ENCODE assay signal across 8 mouse cellular contexts in the genomic region with DNA sequence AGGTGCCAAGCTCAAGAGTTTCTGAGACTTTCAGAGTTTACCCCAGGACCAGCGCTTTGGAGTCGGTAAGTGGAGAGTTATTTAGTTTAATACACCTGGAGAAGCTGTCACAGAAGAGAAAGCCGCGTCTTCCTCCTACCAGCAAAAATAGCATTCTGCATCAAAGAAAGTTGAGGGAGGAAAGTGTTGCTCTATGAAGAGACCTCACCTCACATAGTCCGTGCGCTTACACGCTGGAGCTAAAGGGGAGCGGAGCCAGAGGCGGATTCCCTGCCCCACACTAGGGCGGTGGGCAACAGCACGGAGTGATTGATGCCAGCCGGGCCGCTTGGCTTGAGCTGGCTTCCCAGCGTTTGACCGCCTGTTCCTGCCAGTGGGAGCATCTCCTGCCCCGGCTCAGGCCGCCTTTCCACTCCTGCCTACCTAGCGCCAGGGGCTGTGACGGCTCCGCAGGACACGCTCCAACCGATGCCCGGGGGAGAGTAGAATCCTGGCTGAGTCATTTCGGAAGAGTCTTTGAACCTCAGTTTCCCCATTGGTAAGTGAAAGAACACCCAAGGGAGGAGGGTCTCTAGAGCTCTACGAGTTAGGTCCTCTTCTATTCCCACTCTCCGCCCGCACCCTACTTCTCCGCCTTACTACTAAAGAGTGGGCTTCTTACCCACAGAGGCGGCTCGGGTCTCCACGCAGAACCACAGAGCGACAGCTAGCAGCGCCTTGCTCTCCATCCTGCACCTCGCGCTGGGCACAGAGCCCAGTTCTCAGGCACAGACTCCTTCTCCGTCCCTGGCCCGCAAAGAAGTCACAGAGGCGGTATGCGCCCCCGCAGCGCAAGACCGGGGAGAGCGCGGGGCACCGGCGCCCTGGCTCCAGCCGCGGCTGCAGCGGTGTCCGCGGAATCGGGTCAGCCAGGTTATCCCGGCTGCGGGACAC. TPM values are rescaled to one million over a fixed set of nuclear protein-coding genes. Genes with fewer than 3 reads are reported as not detected.
A peak's percentile ranks its signal among the peaks of the same experiment; 100 is the strongest.
DNase-seq lines count a peak whose midpoint lies in the region; ATAC-seq and TF ChIP-seq lines count a peak whose summit lies in the region.

No protein-coding gene starts in this region.

- H3K27me3 ChIP-seq in cerebellum, adult 2 months (ENCODE audit: control insufficient read depth, insufficient read depth, low read length), result no peaks in the 10 kb centered on the region; the same call in 1 of the 2 replicates
- H3K27me3 ChIP-seq in heart, postnatal 0 days (ENCODE audit: control insufficient read depth, insufficient read depth, low read length), result peaks cover 9% of the 10 kb centered on the region
- peaks cover 70% of the 10 kb centered on the region for H3K27me3 ChIP-seq in limb, embryonic 13.5 days
- peaks cover 31% of the 10 kb centered on the region for H3K27me3 ChIP-seq in midbrain, postnatal 0 days (ENCODE audit: insufficient read depth, low read length)

- TF ChIP-seq POLR2A in cerebellum, adult 2 months (IDR thresholded peaks at IDR 0.05; ENCODE audit: borderline replicate concordance, insufficient read depth, low read length), result no peak

- peak; percentile 54 for ATAC-seq in heart, postnatal 0 days (ENCODE audit: insufficient read depth, low read depth)
- peak; percentile 80 for ATAC-seq in limb, embryonic 13.5 days (ENCODE audit: low FRiP score, low read depth)
- peak; percentile 72 for ATAC-seq in midbrain, postnatal 0 days (ENCODE audit: low FRiP score)

- peak overlapping the region; percentile 67 for H3K9ac ChIP-seq in heart, postnatal 0 days (replicated peaks; ENCODE audit: low read depth, low read length)
- H3K9ac ChIP-seq in limb, embryonic 13.5 days, result peak overlapping the region; percentile 74
- peak overlapping the region; percentile 55 for H3K9ac ChIP-seq in midbrain, postnatal 0 days (replicated peaks; ENCODE audit: low read length, poor library complexity, severe bottlenecking)

- TF ChIP-seq EP300 in heart, postnatal 0 days (IDR thresholded peaks at IDR 0.05; ENCODE audit: low read depth), result no peak

- H3K27ac ChIP-seq in cerebellum, adult 2 months (ENCODE audit: insufficient read depth, low read length), result no peak overlapping the region
- H3K27ac ChIP-seq in heart, postnatal 0 days (ENCODE audit: low read depth), result peak overlapping the region; percentile 81
- peak overlapping the region; percentile 15; the same call in 1 of the 2 replicates for H3K27ac ChIP-seq in limb, embryonic 13.5 days
- H3K27ac ChIP-seq in midbrain, postnatal 0 days (ENCODE audit: low read depth, low read length), result no peak overlapping the region

- H3K9me3 ChIP-seq in heart, postnatal 0 days (replicated peaks; ENCODE audit: control insufficient read depth, low read length), result no peaks in the 10 kb centered on the region
- no peaks in the 10 kb centered on the region for H3K9me3 ChIP-seq in limb, embryonic 13.5 days
- no peaks in the 10 kb centered on the region for H3K9me3 ChIP-seq in midbrain, postnatal 0 days (ENCODE audit: low read length)

- H3K4me3 ChIP-seq in cerebellum, adult 2 months (replicated peaks; ENCODE audit: insufficient read depth, low read depth, low read length), result peak overlapping the region; percentile 47
- H3K4me3 ChIP-seq in heart, postnatal 0 days (ENCODE audit: low read depth, low read length), result peak overlapping the region; percentile 68
- H3K4me3 ChIP-seq in limb, embryonic 13.5 days, result peak overlapping the region; percentile 62
- H3K4me3 ChIP-seq in midbrain, postnatal 0 days (ENCODE audit: low read depth, low read length), result peak overlapping the region; percentile 63

- H3K4me1 ChIP-seq in cerebellum, adult 2 months (ENCODE audit: control insufficient read depth, insufficient read depth, low read length), result no peaks in the 10 kb centered on the region
- no peaks in the 10 kb centered on the region for H3K4me1 ChIP-seq in heart, postnatal 0 days (ENCODE audit: control insufficient read depth, insufficient read depth)
- peaks cover 13% of the 10 kb centered on the region for H3K4me1 ChIP-seq in limb, embryonic 13.5 days
- H3K4me1 ChIP-seq in midbrain, postnatal 0 days (ENCODE audit: insufficient read depth, low read length), result peaks cover 6% of the 10 kb centered on the region; the same call in 1 of the 2 replicates

- peak overlapping the region; percentile 76 for H3K4me2 ChIP-seq in heart, postnatal 0 days (ENCODE audit: low read depth, low read length)
- H3K4me2 ChIP-seq in limb, embryonic 13.5 days (replicated peaks), result peak overlapping the region; percentile 94
- peak overlapping the region; percentile 99 for H3K4me2 ChIP-seq in midbrain, postnatal 0 days (ENCODE audit: low read depth, low read length, poor library complexity, severe bottlenecking)

- no peaks in the 10 kb centered on the region; the same call in 1 of the 2 replicates for H3K36me3 ChIP-seq in heart, postnatal 0 days (replicated peaks; ENCODE audit: control insufficient read depth, insufficient read depth, low read length)
- no peaks in the 10 kb centered on the region for H3K36me3 ChIP-seq in limb, embryonic 13.5 days
- H3K36me3 ChIP-seq in midbrain, postnatal 0 days (ENCODE audit: insufficient read depth, low read length), result no peaks in the 10 kb centered on the region

- WGBS in cerebellum, adult 2 months, result 3% methylated on average over 54 of the region's 54 CpGs
- 2% methylated on average over 54 of the region's 54 CpGs for WGBS in heart, postnatal 0 days
- under 1% methylated on average over 54 of the region's 54 CpGs for WGBS in limb, embryonic 13.5 days
- 2% methylated on average over 46 of the region's 54 CpGs for WGBS in midbrain, postnatal 0 days

- DNase-seq in cerebellum, adult 2 months, result peak in 1 of 2 experiments; percentile 14
- no peak for DNase-seq in cerebellum, adult 11 months
- DNase-seq in thymus, postnatal 0 days (ENCODE audit: low spot score), result peak; percentile 5
- DNase-seq in thymus, adult 18-20 months, result no peak
- DNase-seq in heart, postnatal 0 days (ENCODE audit: low spot score), result no peak
- peak; percentile 33 for DNase-seq in midbrain, postnatal 0 days (ENCODE audit: low spot score)
- DNase-seq in c-Kit-positive CD71-positive TER-119-positive erythroid progenitor cells, embryonic 14.5 days (ENCODE audit: low spot score), result no peak

- no peak for TF ChIP-seq CTCF in cerebellum, adult 2 months (IDR thresholded peaks at IDR 0.05; ENCODE audit: borderline replicate concordance, insufficient read depth, low read depth, low read length)
- TF ChIP-seq CTCF in heart, postnatal 0 days (IDR thresholded peaks at IDR 0.05; ENCODE audit: low read depth), result no peak
- TF ChIP-seq CTCF in midbrain, postnatal 0 days (IDR thresholded peaks at IDR 0.05), result no peak

RNA-seq across cellular contexts. Expression of a gene that starts 0.6 kb away (rescaled TPM):
- polyA plus RNA-seq in cerebellum, adult 2 months (2012; rRNA removed), result 6.7 and 7.1 TPM in 2 replicates
- polyA plus RNA-seq in thymus, postnatal 0 days (2015; fragmentation: Nextera tagmentation; extraction: Ambion mirVana), result 3.9 and 4.3 TPM in 2 replicates
- total RNA-seq in heart, postnatal 0 days (2014; rRNA removed; ENCODE audit: low replicate concordance), result 50.9 and 60.1 TPM in 2 replicates
- polyA plus RNA-seq in heart, postnatal 0 days (2015; fragmentation: Nextera tagmentation; extraction: Ambion mirVana), result 27.4 and 30.8 TPM in 2 replicates
- polyA plus RNA-seq in limb, embryonic 13.5 days (2015; fragmentation: Nextera tagmentation; extraction: Ambion mirVana), result 22.5 TPM in 2 replicates
- total RNA-seq in midbrain, postnatal 0 days (2014; rRNA removed), result 19.1 and 24.7 TPM in 2 replicates
- 11.6 and 12.5 TPM in 2 replicates for polyA plus RNA-seq in midbrain, postnatal 0 days (2015; fragmentation: Nextera tagmentation; extraction: Ambion mirVana)

Comparison
In these comparisons a context has a peak if more than half of its experiments do, and no peak if none do; other contexts are left out.
1. DNase-seq: peak in thymus, postnatal 0 days (single experiment) and midbrain, postnatal 0 days (single experiment); none in cerebellum, adult 11 months (single experiment), thymus, adult 18-20 months (0 of 2), heart, postnatal 0 days (single experiment) and c-Kit-positive CD71-positive TER-119-positive erythroid progenitor cells, embryonic 14.5 days (single experiment).
2. H3K27ac ChIP-seq: peak in heart, postnatal 0 days (single experiment) and limb, embryonic 13.5 days (single experiment); none in cerebellum, adult 2 months (single experiment) and midbrain, postnatal 0 days (single experiment).
3. Peak in every context shown above with its lines, with median percentiles within 50 percentile points of each other: H3K4me3 ChIP-seq, ATAC-seq, H3K4me2 ChIP-seq and H3K9ac ChIP-seq.